Mouse (Mus musculus) limb, embryonic 14.5 days (tissue): ENCODE measurements at regions not wholly inside any gene's neighbourhood (a gene's known extent, or its start where the extent isn't known, plus 50 kb on each side); places are given as distances from the start of the nearest gene placed in this dataset.

ENCODE experiments used
- ATAC-seq: fragments of 200-750 bp; cut with Nextera tagmentation; 2 replicates; pipeline ENCODE4 v1.8.0; 2017; ENCODE audit warnings: low read depth, moderate number of reproducible peaks, moderate TSS enrichment; ENCODE audit not compliant: low FRiP score
- DNase-seq: peaks from one replicate; pipeline ENCODE4 v3.0.0-alpha.2; 2015; ENCODE audit warnings: low spot score
- H3K27ac ChIP-seq: fragments of 300-500 bp; sonication (generic); replicated peaks from 2 replicates; pipeline ENCODE4 v1.5.1; 2014; ENCODE audit warnings: low read depth, mild to moderate bottlenecking, low read length, moderate library complexity, mixed read lengths
- H3K27me3 ChIP-seq: fragments of 300-500 bp; sonication (generic); 2 replicates; pipeline ENCODE4 v1.6.1; 2014; ENCODE audit warnings: low read length, mixed read lengths; ENCODE audit not compliant: control insufficient read depth, insufficient read depth
- H3K36me3 ChIP-seq: fragments of 300-500 bp; sonication (generic); 2 replicates; pipeline ENCODE4 v1.6.1; 2014; ENCODE audit warnings: mild to moderate bottlenecking, low read length, moderate library complexity, mixed read lengths; ENCODE audit not compliant: control insufficient read depth, insufficient read depth
- H3K4me1 ChIP-seq: fragments of 300-500 bp; sonication (generic); 2 replicates; pipeline ENCODE4 v1.6.1; 2014; ENCODE audit warnings: antibody characterized with exemption, low read length, mixed read lengths; ENCODE audit not compliant: control insufficient read depth, insufficient read depth
- H3K4me2 ChIP-seq: fragments of 300-500 bp; sonication (generic); replicated peaks from 2 replicates; pipeline ENCODE4 v1.6.1; 2014; ENCODE audit warnings: low read depth, mild to moderate bottlenecking, low read length, moderate library complexity; ENCODE audit not compliant: severe bottlenecking
- H3K4me3 ChIP-seq: fragments of 300-500 bp; sonication (generic); replicated peaks from 2 replicates; pipeline ENCODE4 v1.5.1; 2014; ENCODE audit warnings: low read length
- H3K9ac ChIP-seq: fragments of 300-500 bp; sonication (generic); 2 replicates; pipeline ENCODE4 v1.6.1; 2014; ENCODE audit warnings: mild to moderate bottlenecking, low read depth, low read length, moderate library complexity; ENCODE audit not compliant: severe bottlenecking
- H3K9me3 ChIP-seq: fragments of 300-500 bp; sonication (generic); 2 replicates; pipeline ENCODE4 v1.6.1; 2016; ENCODE audit warnings: low read length; ENCODE audit not compliant: control insufficient read depth
- POLR2A ChIP-seq: fragments of 200-500 bp; IDR thresholded peaks from 2 replicates; pipeline ENCODE4 v1.8.0; 2012; ENCODE audit warnings: inconsistent platforms, mild to moderate bottlenecking, moderate library complexity, borderline replicate concordance; ENCODE audit not compliant: insufficient read depth, insufficient read length; ENCODE audit errors: extremely low read depth
- WGBS: fragments of 180-500 bp; shearing (Covaris S2); extraction: QIAGEN DNeasy Blood & Tissue Kit; methylation state at CpG from one replicate; pipeline ENCODE4 v1.1.7; 2014; 5-methylcytosine and 5-hydroxymethylcytosine counted together

GRCm38 (mm10) chr6:11720274-11720673 lies 187.0 kb downstream of the Ndufa4 start:
- Histone ChIP-seq H3K4me1 (no peaks in the 10 kb centered on the region), H3K4me3 (no peak overlapping the region), H3K27me3 (no peaks in the 10 kb centered on the region), H3K9ac (no peak overlapping the region), H3K9me3 (no peaks in the 10 kb centered on the region), H3K36me3 (no peaks in the 10 kb centered on the region), H3K27ac (no peak overlapping the region), H3K4me2 (no peak overlapping the region)
- no peak for TF ChIP-seq POLR2A
- WGBS: 82% methylated on average over 4 of the region's 4 CpGs
- ATAC-seq (no peak), DNase-seq (no peak)

DNA sequence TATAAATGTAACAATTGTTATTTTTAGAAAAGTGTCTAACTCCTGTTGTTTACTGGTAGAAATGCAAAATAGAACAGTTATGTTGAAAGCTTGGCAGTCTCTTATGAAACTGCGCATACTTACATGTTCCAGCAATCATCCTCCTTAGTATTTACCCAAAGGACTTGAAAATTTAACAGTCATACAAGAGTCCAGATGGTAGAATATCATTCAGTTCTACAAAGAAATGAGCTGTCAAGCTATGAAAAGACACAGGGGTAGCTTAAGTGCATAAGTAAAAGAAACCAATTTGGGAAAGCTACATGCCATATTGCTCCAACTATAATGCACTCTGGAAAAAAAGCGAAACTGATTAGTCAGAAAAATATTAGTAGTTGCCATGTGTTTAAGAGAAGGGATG lies 196.7 kb downstream of the Ndufa4 start:
- H3K4me1 ChIP-seq: no peaks in the 10 kb centered on the region
- H3K9me3 ChIP-seq: no peaks in the 10 kb centered on the region
- no peak overlapping the region for H3K4me2 ChIP-seq
- DNase-seq (no peak), ATAC-seq (no peak)
- H3K27ac ChIP-seq: no peak overlapping the region
- WGBS: 79% methylated on average over 2 of the region's 2 CpGs
- no peak for TF ChIP-seq POLR2A
- no peak overlapping the region for H3K9ac ChIP-seq
- no peaks in the 10 kb centered on the region for H3K27me3 ChIP-seq
- H3K36me3 ChIP-seq: no peaks in the 10 kb centered on the region
- H3K4me3 ChIP-seq: no peak overlapping the region

DNA sequence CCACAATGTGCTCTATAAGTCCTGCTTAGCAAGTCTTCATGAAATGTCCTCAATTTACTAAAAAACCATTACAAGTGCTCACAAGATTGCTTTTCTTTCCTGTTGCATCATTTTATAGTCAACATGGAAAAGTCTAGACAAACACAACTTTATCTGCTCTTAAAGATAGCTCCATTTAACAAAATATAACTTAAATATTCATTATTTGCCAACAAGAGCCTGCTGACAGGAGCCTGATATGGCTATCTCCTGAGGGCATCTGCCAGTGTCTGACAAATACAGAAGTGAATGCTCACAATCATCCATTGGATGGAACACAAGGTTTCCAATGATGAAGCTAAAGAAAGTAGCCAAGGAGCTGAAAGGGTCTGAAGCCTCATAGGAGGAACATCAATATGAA lies 197.8 kb downstream of the Ndufa4 start:
- Histone ChIP-seq H3K9me3 (no peaks in the 10 kb centered on the region), H3K27ac (no peak overlapping the region), H3K36me3 (no peaks in the 10 kb centered on the region), H3K4me2 (no peak overlapping the region), H3K27me3 (no peaks in the 10 kb centered on the region), H3K9ac (no peak overlapping the region), H3K4me1 (no peaks in the 10 kb centered on the region), H3K4me3 (no peak overlapping the region)
- no peak for TF ChIP-seq POLR2A
- no peak for ATAC-seq
- DNase-seq: no peak
